9 mouse cellular contexts compared by ENCODE assay signal in genomic region chr11:109355771-109356388, GRCm38 (mm10). TPM values are rescaled to one million over a fixed set of nuclear protein-coding genes. Genes with fewer than 3 reads are reported as not detected.
DNase-seq lines count a peak whose midpoint lies in the region; ATAC-seq lines count a peak whose summit lies in the region.
"Had no signal": no experiment of that assay in that cellular context is flagged by ENCODE, and none has a peak within 500 bp of the region (broad histone marks: within the 10 kb centered on the region; RNA-seq: fewer than 3 reads in every experiment).

No protein-coding gene starts in this region.

- peaks cover 32% of the 10 kb centered on the region for H3K4me1 ChIP-seq in kidney, embryonic 16.5 days (ENCODE audit: insufficient read depth, low read length)

- no peak overlapping the region for H3K4me2 ChIP-seq in kidney, embryonic 16.5 days (replicated peaks; ENCODE audit: low read depth, low read length)

- no peaks in the 10 kb centered on the region for H3K9me3 ChIP-seq in kidney, embryonic 16.5 days (ENCODE audit: low read length)

- no peak overlapping the region for H3K4me3 ChIP-seq in kidney, embryonic 16.5 days (ENCODE audit: low read length)

- peak overlapping the region; percentile 34; the same call in 1 of the 2 replicates for H3K27ac ChIP-seq in kidney, embryonic 16.5 days (ENCODE audit: low read length)
- H3K27ac ChIP-seq: macrophage had no signal

- H3K36me3 ChIP-seq in kidney, embryonic 16.5 days (ENCODE audit: insufficient read depth, low read length), result no peaks in the 10 kb centered on the region

- peak overlapping the region; percentile 41; the same call in 1 of the 2 replicates for H3K9ac ChIP-seq in kidney, embryonic 16.5 days (replicated peaks; ENCODE audit: low read length)

- 33% methylated on average over 16 of the region's 16 CpGs for WGBS in kidney, embryonic 16.5 days

- no peaks in the 10 kb centered on the region for H3K27me3 ChIP-seq in kidney, embryonic 16.5 days (ENCODE audit: insufficient read depth, low read length)

- peak; percentile 31 to 32 for DNase-seq in left cerebral cortex, adult 18-20 months (ENCODE audit: low spot score in 2 of 2)
- no peak for DNase-seq in left cerebral cortex, adult 9 months (ENCODE audit: low spot score in 2 of 2)
- peak; percentile 64 for DNase-seq in cerebellum, adult 11 months
- DNase-seq in gastrocnemius, adult 18-20 months (ENCODE audit: low spot score), result peak; percentile 76
- DNase-seq in ovary, adult 18-20 months (ENCODE audit: low spot score), result no peak
- DNase-seq in B cell, adult 2 months, result no peak

- ATAC-seq in kidney, embryonic 16.5 days (ENCODE audit: low FRiP score, low TSS enrichment), result 0 out of 2 replicates have a peak, but pooled peaks have one; percentile 13

RNA-seq across cellular contexts. Expression of gene Gna13, which starts 6.8 kb away (rescaled TPM):
- 10 to 100 TPM; 48.2 to 49.2 TPM for total RNA-seq in left cerebral cortex, adult 18-20 months (2021)
- total RNA-seq in gastrocnemius, adult 18-20 months (2021), result 10 to 100 TPM; 24.3 to 32.4 TPM
- 22.0 and 24.1 TPM in 2 replicates for polyA plus RNA-seq in kidney, embryonic 16.5 days (2015; fragmentation: Nextera tagmentation; extraction: Ambion mirVana)

RNA-seq across cellular contexts. Expression of gene 9930022D16Rik, which starts 57.8 kb away (rescaled TPM):
- not detected for total RNA-seq in left cerebral cortex, adult 18-20 months (2021)
- not detected for total RNA-seq in gastrocnemius, adult 18-20 months (2021)
- not detected in 2 replicates for polyA plus RNA-seq in kidney, embryonic 16.5 days (2015; fragmentation: Nextera tagmentation; extraction: Ambion mirVana)
- total RNA-seq: layer of hippocampus, postnatal 14 days had no signal

RNA-seq across cellular contexts. Expression of gene Rgs9, which starts 58.0 kb away (rescaled TPM):
- 10 to 100 TPM; 35.8 to 56.5 TPM for total RNA-seq in left cerebral cortex, adult 18-20 months (2021)
- not detected for total RNA-seq in gastrocnemius, adult 18-20 months (2021)
- 1.2 and 1.9 TPM in 2 replicates for polyA plus RNA-seq in kidney, embryonic 16.5 days (2015; fragmentation: Nextera tagmentation; extraction: Ambion mirVana)
- polyA plus RNA-seq: macrophage had no signal

Comparison
In these comparisons a context has a peak if more than half of its experiments do, and no peak if none do; other contexts are left out.
1. DNase-seq: peak in left cerebral cortex, adult 18-20 months (2 of 2), cerebellum, adult 11 months (single experiment) and gastrocnemius, adult 18-20 months (single experiment); none in left cerebral cortex, adult 9 months (0 of 2), ovary, adult 18-20 months (single experiment) and B cell, adult 2 months (0 of 2).
2. RNA of gene Rgs9, which starts 58.0 kb away (total RNA-seq): 35.8 to 56.5 TPM in left cerebral cortex, adult 18-20 months; not detected in gastrocnemius, adult 18-20 months; every median in the first group is over 10 times any median in the second.